Mouse (Mus musculus) hindbrain, embryonic 14.5 days (tissue): ENCODE data around the gene Tmem59l. TPM values are rescaled to one million over a fixed set of nuclear protein-coding genes. Genes with fewer than 3 reads are reported as not detected.

ENCODE experiments used
- ATAC-seq: fragments of 200-750 bp; cut with Nextera tagmentation; 2 replicates; pipeline ENCODE4 v1.8.0; 2017; ENCODE audit warnings: moderate number of reproducible peaks, mild to moderate bottlenecking, moderate TSS enrichment, moderate library complexity; ENCODE audit not compliant: low FRiP score
- DNase-seq: peaks from one replicate; pipeline ENCODE4 v3.0.0-alpha.2; 2015; ENCODE audit warnings: low spot score
- H3K27ac ChIP-seq: fragments of 300-500 bp; sonication (generic); 2 replicates; pipeline ENCODE4 v1.5.1; 2014; ENCODE audit warnings: mild to moderate bottlenecking, moderate library complexity
- H3K27me3 ChIP-seq: fragments of 300-500 bp; sonication (generic); 2 replicates; pipeline ENCODE4 v1.6.1; 2014; ENCODE audit warnings: mild to moderate bottlenecking, low read length, mixed read lengths; ENCODE audit not compliant: control insufficient read depth, insufficient read depth
- H3K36me3 ChIP-seq: fragments of 300-500 bp; sonication (generic); replicated peaks from 2 replicates; pipeline ENCODE4 v1.6.1; 2014; ENCODE audit not compliant: control insufficient read depth, insufficient read depth
- H3K4me1 ChIP-seq: fragments of 300-500 bp; sonication (generic); replicated peaks from 2 replicates; pipeline ENCODE4 v1.6.1; 2014; ENCODE audit warnings: antibody characterized with exemption, low read length, mixed read lengths; ENCODE audit not compliant: control insufficient read depth, insufficient read depth
- H3K4me2 ChIP-seq: fragments of 300-500 bp; sonication (generic); replicated peaks from 2 replicates; pipeline ENCODE4 v1.6.1; 2014; ENCODE audit warnings: mild to moderate bottlenecking, moderate library complexity
- H3K4me3 ChIP-seq: fragments of 300-500 bp; sonication (generic); replicated peaks from 2 replicates; pipeline ENCODE4 v1.5.1; 2014; ENCODE audit warnings: mild to moderate bottlenecking, low read length
- H3K9ac ChIP-seq: fragments of 300-500 bp; sonication (generic); 2 replicates; pipeline ENCODE4 v1.6.1; 2014
- H3K9me3 ChIP-seq: fragments of 300-500 bp; sonication (generic); 2 replicates; pipeline ENCODE4 v1.6.1; 2016; ENCODE audit warnings: low read length; ENCODE audit not compliant: control insufficient read depth
- WGBS: fragments of 180-500 bp; shearing (Covaris S2); extraction: QIAGEN DNeasy Blood & Tissue Kit; methylation state at CpG from one replicate; pipeline ENCODE4 v1.1.7; 2014; 5-methylcytosine and 5-hydroxymethylcytosine counted together
- polyA plus RNA-seq: library from polyadenylated mRNA; unstranded; fragments of >200 nt; fragmentation: Nextera tagmentation; extraction: Ambion mirVana; gene quantifications from 2 replicates; pipeline ENCODE4 v1.2.1, GENCODE M21; 2014

Gene Tmem59l
- polyA plus RNA-seq, 1 experiment from 2014 or later = 143 TPM

DNA sequence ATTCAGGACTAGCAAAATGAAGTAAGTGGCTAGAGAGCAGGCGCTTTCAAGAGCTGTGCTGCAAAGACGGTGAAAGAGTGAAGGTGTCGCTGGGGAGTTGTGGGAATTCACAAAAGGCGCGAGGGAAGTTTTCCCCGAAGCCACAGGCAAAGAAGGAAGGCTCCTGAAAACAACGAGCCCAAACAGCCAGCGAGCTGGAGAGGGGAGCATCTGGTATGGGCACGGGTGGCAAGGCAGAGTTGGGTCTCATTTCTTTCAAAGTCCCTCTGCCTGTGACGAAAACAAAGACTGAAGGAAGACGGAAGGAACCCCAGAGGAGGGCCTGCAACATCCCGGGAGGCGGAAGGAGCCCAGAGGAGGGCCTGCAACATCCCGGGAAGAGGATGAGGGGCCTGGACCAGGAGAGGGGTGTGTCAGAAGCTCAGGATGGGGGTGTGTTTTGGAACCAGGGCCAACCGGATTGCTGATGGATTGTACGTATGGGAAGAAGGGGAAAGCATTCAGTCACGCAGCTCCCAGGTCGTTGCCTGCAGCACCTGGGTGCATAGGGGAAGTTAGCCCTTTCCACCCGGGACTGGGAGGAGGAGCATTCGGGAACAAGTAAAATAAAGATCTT is 3.8 kb upstream of the Tmem59l start:
- H3K36me3 ChIP-seq = no peaks in the 10 kb centered on the region
- H3K27me3 ChIP-seq = peaks cover 89% of the 10 kb centered on the region
- H3K4me1 ChIP-seq = peaks cover 38% of the 10 kb centered on the region
- ATAC-seq (no peak), DNase-seq (no peak)
- H3K27ac ChIP-seq = no peak overlapping the region
- no peak overlapping the region for H3K9ac ChIP-seq
- H3K4me3 ChIP-seq = no peak overlapping the region
- H3K4me2 ChIP-seq = no peak overlapping the region
- no peaks in the 10 kb centered on the region for H3K9me3 ChIP-seq
- under 1% methylated on average over 20 of the region's 20 CpGs for WGBS

DNA sequence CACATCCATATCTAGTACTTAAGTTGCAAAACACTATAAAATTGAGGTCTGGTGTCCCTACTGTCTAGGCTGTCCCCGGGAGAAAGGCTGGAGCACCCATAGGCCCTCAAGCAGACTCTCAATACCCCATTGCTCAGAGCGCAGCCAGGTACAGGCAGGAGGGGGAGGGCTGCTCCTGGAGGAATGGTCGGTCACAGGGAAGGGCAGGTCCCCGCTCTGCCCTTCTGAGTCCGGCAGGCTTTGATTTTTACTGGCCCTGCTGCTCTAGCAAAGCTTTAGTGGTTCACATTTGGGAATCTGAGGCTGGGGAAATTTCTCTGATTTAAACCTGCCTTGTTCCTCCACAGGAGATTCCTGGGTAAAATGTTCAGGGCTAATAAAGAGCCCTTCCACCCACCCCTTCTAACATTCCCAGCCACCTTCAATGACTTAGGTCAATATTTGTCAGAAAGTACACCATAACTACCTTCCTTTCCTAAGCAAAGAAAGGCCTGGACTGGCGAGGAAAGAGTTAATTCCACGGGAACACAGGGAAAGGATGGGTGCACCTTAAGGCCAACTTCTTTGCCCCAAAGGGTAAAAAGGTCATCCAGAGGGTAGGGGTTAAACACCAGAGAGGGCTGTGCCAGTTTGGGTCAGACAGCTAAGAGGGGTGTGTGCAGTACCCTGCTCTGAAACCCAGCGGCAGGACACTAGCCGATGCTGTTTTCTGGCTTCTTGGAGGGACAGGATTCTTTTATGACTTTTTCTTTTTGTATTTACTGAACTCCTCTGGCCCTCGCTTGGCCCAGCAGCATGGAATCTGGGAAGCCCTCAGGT is 3.1 kb upstream of the Tmem59l start:
- DNase-seq (no peak), ATAC-seq (no peak)
- 7% methylated on average over 10 of the region's 10 CpGs for WGBS
- Histone ChIP-seq H3K4me2 (no peak overlapping the region), H3K4me3 (no peak overlapping the region), H3K4me1 (peaks cover 35% of the 10 kb centered on the region), H3K9me3 (no peaks in the 10 kb centered on the region), H3K27ac (no peak overlapping the region), H3K27me3 (peaks cover 89% of the 10 kb centered on the region), H3K36me3 (0 out of 2 replicates have a peak, but pooled peaks cover 3% of the 10 kb centered on the region), H3K9ac (no peak overlapping the region)

DNA sequence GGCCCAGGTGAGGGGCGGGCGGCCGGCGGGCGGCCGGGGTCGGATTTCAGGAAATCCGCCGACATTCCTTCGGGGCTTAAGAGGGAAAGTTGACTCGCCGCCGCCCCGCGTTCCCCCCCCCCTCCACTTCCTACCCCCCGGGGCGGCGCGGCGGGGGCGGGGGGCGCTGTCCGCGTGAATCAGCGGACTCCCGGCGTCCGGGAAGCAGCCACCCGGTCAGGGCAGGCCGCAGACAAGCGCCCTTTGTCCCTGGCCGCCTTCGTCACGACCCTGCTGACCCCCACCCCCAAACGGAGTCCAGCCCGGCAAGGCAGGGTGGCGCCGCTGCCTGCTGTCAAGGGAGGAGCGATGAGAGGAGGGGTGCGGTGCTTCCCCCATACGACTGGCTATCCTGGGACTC is 2.4 kb upstream of the Tmem59l start:
- WGBS = 2% methylated on average over 36 of the region's 41 CpGs
- peaks cover 31% of the 10 kb centered on the region for H3K4me1 ChIP-seq
- no peaks in the 10 kb centered on the region for H3K9me3 ChIP-seq
- H3K4me2 ChIP-seq = peak overlapping the region; percentile 25
- peaks cover 10% of the 10 kb centered on the region for H3K36me3 ChIP-seq
- no peak for DNase-seq
- peaks cover 89% of the 10 kb centered on the region for H3K27me3 ChIP-seq
- peak overlapping the region; percentile 1; the same call in 1 of the 2 replicates for H3K4me3 ChIP-seq
- H3K9ac ChIP-seq = no peak overlapping the region
- ATAC-seq = no peak
- no peak overlapping the region for H3K27ac ChIP-seq

DNA sequence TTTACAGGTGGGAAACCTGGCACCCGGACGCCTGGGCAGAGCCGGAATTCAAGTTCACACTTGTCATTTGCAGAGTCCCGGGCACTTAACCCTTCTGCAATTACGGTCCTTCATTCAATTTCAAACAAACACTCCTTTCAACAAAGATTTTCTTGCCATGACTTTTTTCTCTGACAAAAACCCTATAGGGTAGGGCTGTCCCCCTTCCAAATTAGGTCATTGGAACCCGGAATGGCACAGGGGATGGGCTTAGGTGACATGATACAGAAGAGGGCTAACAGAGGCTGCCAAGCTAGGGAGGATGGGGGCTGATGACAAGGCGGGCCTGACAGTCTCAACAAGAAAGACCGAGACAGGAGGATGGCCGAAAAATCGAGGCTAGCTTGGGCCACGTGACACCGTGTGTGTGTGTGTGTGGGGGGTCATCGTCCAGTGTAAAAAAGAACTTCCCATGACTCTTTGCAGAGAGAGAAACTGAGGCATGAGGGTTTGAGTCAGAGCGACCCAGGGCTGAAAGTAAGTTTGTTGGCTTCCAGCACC is 1.8 kb upstream of the Tmem59l start:
- Histone ChIP-seq H3K4me2 (peak overlapping the region; percentile 69), H3K4me1 (peaks cover 27% of the 10 kb centered on the region), H3K9me3 (no peaks in the 10 kb centered on the region), H3K9ac (no peak overlapping the region), H3K36me3 (peaks cover 13% of the 10 kb centered on the region), H3K27ac (no peak overlapping the region), H3K4me3 (peak overlapping the region; percentile 1; the same call in 1 of the 2 replicates), H3K27me3 (peaks cover 89% of the 10 kb centered on the region)
- no peak for ATAC-seq
- DNase-seq = no peak
- 5% methylated on average over 14 of the region's 14 CpGs for WGBS

DNA sequence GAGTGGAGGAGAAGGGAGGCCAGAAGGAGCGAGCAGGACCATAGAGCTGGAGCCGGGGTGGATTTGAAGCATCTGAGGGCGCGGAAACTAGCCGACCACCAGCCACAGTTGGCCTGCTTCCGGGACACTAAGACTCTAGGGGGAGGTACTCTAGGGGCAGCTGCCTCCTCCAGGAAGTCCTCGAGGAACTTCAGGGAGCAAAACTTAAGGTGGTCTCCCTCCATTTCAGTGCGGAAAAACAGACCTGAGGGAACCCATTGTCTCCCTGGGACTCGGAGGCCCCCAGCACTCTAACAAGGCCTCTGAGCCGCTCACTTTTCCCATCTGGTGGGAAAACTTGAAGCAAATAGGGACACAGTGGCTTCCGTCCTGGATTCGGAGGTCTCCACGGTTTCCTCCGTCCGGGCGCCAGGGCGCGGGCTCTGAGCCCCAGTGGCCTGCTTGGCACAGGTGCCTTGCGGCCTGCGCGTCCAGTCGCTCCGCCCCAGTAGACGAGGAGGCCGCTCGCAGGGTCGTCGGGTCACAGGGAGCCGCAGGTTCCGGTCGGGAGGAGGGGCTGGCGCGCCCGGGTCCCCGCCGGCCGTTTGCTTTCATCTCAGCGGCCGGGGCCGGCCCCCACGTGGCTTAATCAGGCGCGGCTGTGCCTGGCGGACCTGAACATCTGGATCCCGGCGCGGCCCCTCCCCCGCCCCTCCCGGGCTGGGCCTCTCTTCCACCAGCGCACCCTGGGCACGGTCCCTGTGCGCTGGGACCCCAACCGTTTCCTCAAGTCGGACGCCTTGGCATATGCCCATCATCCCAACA is 1.0 kb upstream of the Tmem59l start:
- Histone ChIP-seq H3K4me3 (peak overlapping the region; percentile 22), H3K4me1 (peaks cover 21% of the 10 kb centered on the region), H3K9ac (peak overlapping the region; percentile 28; the same call in 1 of the 2 replicates), H3K27ac (no peak overlapping the region), H3K27me3 (peaks cover 86% of the 10 kb centered on the region), H3K4me2 (peak overlapping the region; percentile 69), H3K36me3 (peaks cover 16% of the 10 kb centered on the region), H3K9me3 (no peaks in the 10 kb centered on the region)
- ATAC-seq (no peak), DNase-seq (no peak)
- 1% methylated on average over 55 of the region's 55 CpGs for WGBS

DNA sequence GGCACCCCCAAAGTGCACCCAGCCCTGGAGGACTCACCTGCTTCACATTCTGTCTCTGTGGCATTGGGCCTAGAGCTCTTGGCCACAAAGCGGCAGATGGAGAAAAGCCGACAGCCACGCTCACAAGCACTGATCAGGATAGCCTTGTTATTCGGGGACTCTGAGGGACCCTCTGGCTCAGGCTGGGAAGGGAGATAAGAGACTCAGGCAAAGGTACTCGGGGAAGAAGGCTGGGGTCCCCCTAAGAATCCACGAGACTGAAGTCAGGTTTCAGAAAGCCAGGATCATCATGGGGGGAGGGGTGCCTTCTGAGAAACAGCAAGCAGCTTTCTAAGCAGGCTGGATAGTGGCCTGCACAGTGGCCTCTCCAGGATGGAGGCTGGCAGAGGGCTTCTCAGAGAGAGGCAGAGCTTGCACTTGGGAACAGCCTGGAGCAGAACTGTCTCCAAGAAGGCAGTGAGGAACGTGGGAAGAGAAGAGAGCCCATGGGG is 922 bp downstream of the Tmem59l start:
- Histone ChIP-seq H3K27me3 (peaks cover 84% of the 10 kb centered on the region), H3K4me1 (peaks cover 15% of the 10 kb centered on the region), H3K36me3 (peaks cover 16% of the 10 kb centered on the region), H3K4me3 (peak overlapping the region; percentile 54), H3K27ac (no peak overlapping the region), H3K9me3 (no peaks in the 10 kb centered on the region), H3K9ac (peak overlapping the region; percentile 89), H3K4me2 (peak overlapping the region; percentile 69)
- ATAC-seq (no peak), DNase-seq (no peak)
- WGBS = 49% methylated on average over 7 of the region's 7 CpGs

DNA sequence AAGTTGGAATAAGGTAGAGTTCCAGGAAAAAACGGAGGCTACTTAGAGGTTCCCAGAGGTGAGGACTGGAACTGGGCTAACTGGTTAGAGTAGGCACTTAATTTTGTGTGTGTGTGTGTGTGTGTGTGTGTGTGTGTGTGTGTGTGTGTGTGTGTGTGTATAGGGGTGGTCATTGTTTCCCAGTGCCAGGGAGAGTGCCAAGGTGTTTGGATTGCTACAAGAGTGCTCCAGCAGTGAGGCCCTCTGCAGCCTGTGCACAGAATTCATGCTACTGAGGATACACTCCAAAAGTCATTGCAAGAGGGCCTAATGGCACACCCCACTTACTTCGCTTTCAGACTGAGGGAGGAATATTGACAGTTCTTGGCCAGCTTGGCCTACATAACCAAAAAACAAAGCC is 4.2 kb downstream of the Tmem59l start:
- WGBS = 70% methylated on average over 2 of the region's 2 CpGs
- peaks cover 7% of the 10 kb centered on the region for H3K4me1 ChIP-seq

DNA sequence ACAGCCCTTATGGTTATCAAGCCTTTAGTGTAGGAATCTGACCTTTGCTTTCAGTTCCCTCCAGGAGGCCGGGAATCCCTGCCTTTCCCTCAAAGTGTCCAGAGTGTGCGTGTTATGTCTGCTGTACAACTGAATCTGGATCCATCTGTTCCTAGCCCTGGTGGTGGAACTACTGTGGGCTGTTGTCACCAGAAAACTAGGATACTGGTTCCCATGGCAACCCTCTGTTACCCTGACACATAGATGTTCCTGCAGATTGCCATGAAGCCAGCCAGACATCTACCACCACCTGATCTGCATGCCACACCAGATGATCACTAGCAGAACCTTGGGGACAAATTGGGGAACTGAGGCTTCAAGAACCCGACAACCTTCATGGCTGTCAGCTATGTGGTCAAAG is 5.2 kb downstream of the Tmem59l start:
- H3K4me3 ChIP-seq = no peak overlapping the region
- 74% methylated on average over 3 of the region's 3 CpGs for WGBS
- 0 out of 2 replicates have a peak, but pooled peaks cover 5% of the 10 kb centered on the region for H3K4me1 ChIP-seq
- no peaks in the 10 kb centered on the region for H3K9me3 ChIP-seq
- no peak overlapping the region for H3K27ac ChIP-seq
- no peak overlapping the region for H3K4me2 ChIP-seq
- H3K9ac ChIP-seq = no peak overlapping the region
- no peak for ATAC-seq
- H3K27me3 ChIP-seq = peaks cover 58% of the 10 kb centered on the region
- DNase-seq = no peak
- H3K36me3 ChIP-seq = peaks cover 16% of the 10 kb centered on the region

More for the DNA sequence above, 4.2 kb downstream of the Tmem59l start:
- Histone ChIP-seq H3K4me3 (no peak overlapping the region), H3K4me2 (no peak overlapping the region), H3K36me3 (peaks cover 16% of the 10 kb centered on the region), H3K9me3 (no peaks in the 10 kb centered on the region), H3K27me3 (peaks cover 61% of the 10 kb centered on the region), H3K27ac (no peak overlapping the region), H3K9ac (no peak overlapping the region)
- no peak for DNase-seq
- ATAC-seq = no peak
